Mouse (Mus musculus): ENCODE measurements around the gene Ckm. TPM values are rescaled to one million over a fixed set of nuclear protein-coding genes. Genes with fewer than 3 reads are reported as not detected.

Gene Ckm
- total and polyA plus RNA-seq, 3 experiments, result not detected

DNA sequence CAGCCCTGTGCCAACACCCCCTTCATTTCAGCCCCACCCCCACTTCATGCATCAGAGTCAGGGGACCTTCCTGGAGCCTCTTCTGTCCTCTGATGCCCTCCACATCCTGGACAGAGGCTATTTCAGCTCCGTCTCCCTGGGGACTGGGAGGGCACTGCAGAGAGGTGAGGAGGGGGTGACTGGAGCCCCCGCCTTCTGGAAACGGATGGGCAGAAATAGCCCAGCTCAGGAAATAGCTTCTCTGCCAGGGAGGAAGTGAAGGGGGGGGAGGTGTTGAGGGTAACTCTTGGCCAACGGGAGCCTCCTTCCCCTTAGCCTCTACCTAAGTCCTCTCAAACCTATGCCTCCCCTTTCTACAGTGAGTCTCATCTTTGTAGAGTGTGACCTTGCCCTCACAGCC is 67.8 kb downstream of the Ckm start:
- H3K4me1 ChIP-seq (ENCODE audit: control insufficient read depth in 1 of 2, insufficient read depth in 2 of 2, low read length in 2 of 2), result no peaks in the 10 kb centered on the region
- TF ChIP-seq CTCF (IDR thresholded peaks at IDR 0.05 in 2 of 3, conservative IDR thresholded peaks at IDR 0.05 in 1 of 3; ENCODE audit: control insufficient read depth in 1 of 3, insufficient read depth in 1 of 3, low read depth in 2 of 3, low read length in 3 of 3, poor library complexity in 1 of 3, severe bottlenecking in 1 of 3) (no peak), SMC3 (IDR thresholded peaks at IDR 0.05; ENCODE audit: low read depth, low read length) (no peak), TBP (IDR thresholded peaks at IDR 0.05; ENCODE audit: low read depth, low read length) (no peak), USF2 (IDR thresholded peaks at IDR 0.05; ENCODE audit: borderline replicate concordance in 1 of 2, insufficient read depth in 1 of 2, low read depth in 1 of 2, low read length in 2 of 2) (no peak), ZNF384 (IDR thresholded peaks at IDR 0.05; ENCODE audit: low read depth, low read length) (no peak), RCOR1 (IDR thresholded peaks at IDR 0.05; ENCODE audit: low read depth, low read length) (no peak), ZKSCAN1 (IDR thresholded peaks at IDR 0.05; ENCODE audit: low read depth, low read length) (no peak), ZMIZ1 (IDR thresholded peaks at IDR 0.05; ENCODE audit: low read depth, low read length) (no peak), JUND (IDR thresholded peaks at IDR 0.05; ENCODE audit: low read depth, low read length) (no peak), MYC (IDR thresholded peaks at IDR 0.05; ENCODE audit: low read depth, low read length) (no peak), ETS1 (IDR thresholded peaks at IDR 0.05; ENCODE audit: low read depth, low read length) (no peak), NELFE (IDR thresholded peaks at IDR 0.05; ENCODE audit: low read depth, low read length) (no peak), TCF12 (IDR thresholded peaks at IDR 0.05; ENCODE audit: low read depth, low read length) (no peak), MAFK (IDR thresholded peaks at IDR 0.05; ENCODE audit: borderline replicate concordance, low read depth, low read length) (no peak)
- H3K4me3 ChIP-seq (ENCODE audit: control insufficient read depth in 1 of 2, insufficient read depth in 1 of 2, low read depth in 2 of 2, low read length in 2 of 2), result no peak overlapping the region
- no peak overlapping the region for H3K27ac ChIP-seq (ENCODE audit: control insufficient read depth, low read depth, low read length)
- H3K79me2 ChIP-seq (ENCODE audit: control insufficient read depth, insufficient read depth, low read length, poor library complexity), result no peaks in the 10 kb centered on the region
- DNase-seq (ENCODE audit: low read depth, low spot score), result no peak
- no peaks in the 10 kb centered on the region for H3K9me3 ChIP-seq (replicated peaks; ENCODE audit: insufficient read depth, low read length)
- H3K9ac ChIP-seq (ENCODE audit: control insufficient read depth, low read depth, low read length, poor library complexity, severe bottlenecking), result no peak overlapping the region
- H3K36me3 ChIP-seq (ENCODE audit: control insufficient read depth in 1 of 2, insufficient read depth in 2 of 2, low read length in 2 of 2), result no peaks in the 10 kb centered on the region
- H3K27me3 ChIP-seq (ENCODE audit: control insufficient read depth in 1 of 2, insufficient read depth in 2 of 2, low read length in 2 of 2), result no peaks in the 10 kb centered on the region

Other genes with a start within 250 kb of the Ckm start
- 0.49 and 0.65 TPM in 2 replicates for gene Gipr, start 238.6 kb upstream of the Ckm start, total RNA-seq (2012; rRNA removed)
- gene Gipr, start 238.6 kb upstream of the Ckm start, polyA plus RNA-seq (2012; ENCODE audit: insufficient read depth in 1 of 2, insufficient read length in 2 of 2, low read depth in 1 of 2, low replicate concordance in 2 of 2, missing spikeins in 1 of 2), result 1 to 10 TPM in 1 of 2 experiments, not detected in 1; 2.1 TPM
- gene Eml2, start 228.4 kb upstream of the Ckm start, total RNA-seq (2012; rRNA removed), result 22.0 and 25.1 TPM in 2 replicates
- 10 to 100 TPM in 1 of 2 experiments, not detected in 1; 43.6 TPM for gene Eml2, start 228.4 kb upstream of the Ckm start, polyA plus RNA-seq (2012; ENCODE audit: insufficient read depth in 1 of 2, insufficient read length in 2 of 2, low read depth in 1 of 2, low replicate concordance in 2 of 2, missing spikeins in 1 of 2)
- 0.07 and 0.19 TPM in 2 replicates for gene Gpr4, start 192.2 kb upstream of the Ckm start, total RNA-seq (2012; rRNA removed)
- under 1 TPM in 1 of 2 experiments, not detected in 1; 0.15 TPM for gene Gpr4, start 192.2 kb upstream of the Ckm start, polyA plus RNA-seq (2012; ENCODE audit: insufficient read depth in 1 of 2, insufficient read length in 2 of 2, low read depth in 1 of 2, low replicate concordance in 2 of 2, missing spikeins in 1 of 2)
- 16.3 and 18.5 TPM in 2 replicates for gene Opa3, start 176.4 kb upstream of the Ckm start, total RNA-seq (2012; rRNA removed)
- 10 to 100 TPM; 37.2 to 85.4 TPM for gene Opa3, start 176.4 kb upstream of the Ckm start, polyA plus RNA-seq (2012; ENCODE audit: insufficient read depth in 1 of 2, insufficient read length in 2 of 2, low read depth in 1 of 2, low replicate concordance in 2 of 2, missing spikeins in 1 of 2)
- gene Vasp, start 133.0 kb upstream of the Ckm start, total RNA-seq (2012; rRNA removed), result 121 and 130 TPM in 2 replicates
- gene Vasp, start 133.0 kb upstream of the Ckm start, polyA plus RNA-seq (2012; ENCODE audit: insufficient read depth in 1 of 2, insufficient read length in 2 of 2, low read depth in 1 of 2, low replicate concordance in 2 of 2, missing spikeins in 1 of 2), result 100 to 1,000 TPM in 1 of 2 experiments, not detected in 1; 185 TPM
- not detected in 2 replicates for gene Ppm1n, start 124.7 kb upstream of the Ckm start, total RNA-seq (2012; rRNA removed)
- not detected for gene Ppm1n, start 124.7 kb upstream of the Ckm start, polyA plus RNA-seq (2012; ENCODE audit: insufficient read depth in 1 of 2, insufficient read length in 2 of 2, low read depth in 1 of 2, low replicate concordance in 2 of 2, missing spikeins in 1 of 2)
- gene Rtn2, start 122.2 kb upstream of the Ckm start, total RNA-seq (2012; rRNA removed), result 0.27 and 0.52 TPM in 2 replicates
- 1 to 10 TPM in 1 of 2 experiments, not detected in 1; 1.4 TPM for gene Rtn2, start 122.2 kb upstream of the Ckm start, polyA plus RNA-seq (2012; ENCODE audit: insufficient read depth in 1 of 2, insufficient read length in 2 of 2, low read depth in 1 of 2, low replicate concordance in 2 of 2, missing spikeins in 1 of 2)
- gene Fosb, start 94.7 kb upstream of the Ckm start, total RNA-seq (2012; rRNA removed), result 0.04 and 0.10 TPM in 2 replicates
- gene Fosb, start 94.7 kb upstream of the Ckm start, polyA plus RNA-seq (2012; ENCODE audit: insufficient read depth in 1 of 2, insufficient read length in 2 of 2, low read depth in 1 of 2, low replicate concordance in 2 of 2, missing spikeins in 1 of 2), result under 1 TPM in 1 of 2 experiments, not detected in 1; 0.49 TPM
- 22.2 and 25.9 TPM in 2 replicates for gene Ercc1, start 60.0 kb upstream of the Ckm start, total RNA-seq (2012; rRNA removed)
- gene Ercc1, start 60.0 kb upstream of the Ckm start, polyA plus RNA-seq (2012; ENCODE audit: insufficient read depth in 1 of 2, insufficient read length in 2 of 2, low read depth in 1 of 2, low replicate concordance in 2 of 2, missing spikeins in 1 of 2), result 10 to 100 TPM in 1 of 2 experiments, not detected in 1; 37.5 TPM
- 26.2 and 43.9 TPM in 2 replicates for gene Cd3eap, start 45.3 kb upstream of the Ckm start, total RNA-seq (2012; rRNA removed)
- gene Cd3eap, start 45.3 kb upstream of the Ckm start, polyA plus RNA-seq (2012; ENCODE audit: insufficient read depth in 1 of 2, insufficient read length in 2 of 2, low read depth in 1 of 2, low replicate concordance in 2 of 2, missing spikeins in 1 of 2), result 10 to 100 TPM in 1 of 2 experiments, not detected in 1; 49.8 TPM
- 1.0 and 1.5 TPM in 2 replicates for gene Ppp1r13l, start 45.0 kb upstream of the Ckm start, total RNA-seq (2012; rRNA removed)
- 10 to 100 TPM in 1 of 2 experiments, not detected in 1; 15.9 TPM for gene Ppp1r13l, start 45.0 kb upstream of the Ckm start, polyA plus RNA-seq (2012; ENCODE audit: insufficient read depth in 1 of 2, insufficient read length in 2 of 2, low read depth in 1 of 2, low replicate concordance in 2 of 2, missing spikeins in 1 of 2)
- 29.4 and 34.4 TPM in 2 replicates for gene Ercc2, start 22.8 kb upstream of the Ckm start, total RNA-seq (2012; rRNA removed)
- 10 to 100 TPM in 1 of 2 experiments, not detected in 1; 44.5 TPM for gene Ercc2, start 22.8 kb upstream of the Ckm start, polyA plus RNA-seq (2012; ENCODE audit: insufficient read depth in 1 of 2, insufficient read length in 2 of 2, low read depth in 1 of 2, low replicate concordance in 2 of 2, missing spikeins in 1 of 2)
- gene Klc3, start 672 bp upstream of the Ckm start, total RNA-seq (2012; rRNA removed), result 2.7 and 3.6 TPM in 2 replicates
- under 1 TPM in 1 of 2 experiments, not detected in 1; 0.42 TPM for gene Klc3, start 672 bp upstream of the Ckm start, polyA plus RNA-seq (2012; ENCODE audit: insufficient read depth in 1 of 2, insufficient read length in 2 of 2, low read depth in 1 of 2, low replicate concordance in 2 of 2, missing spikeins in 1 of 2)
- gene Mark4, start 54.0 kb downstream of the Ckm start, total RNA-seq (2012; rRNA removed), result 4.7 TPM in 2 replicates
- gene Mark4, start 54.0 kb downstream of the Ckm start, polyA plus RNA-seq (2012; ENCODE audit: insufficient read depth in 1 of 2, insufficient read length in 2 of 2, low read depth in 1 of 2, low replicate concordance in 2 of 2, missing spikeins in 1 of 2), result 10 to 100 TPM in 1 of 2 experiments, not detected in 1; 18.5 TPM
- gene Exoc3l2, start 58.6 kb downstream of the Ckm start, total RNA-seq (2012; rRNA removed), result 0.08 TPM in 1 of 2 replicates, not detected in the other
- gene Exoc3l2, start 58.6 kb downstream of the Ckm start, polyA plus RNA-seq (2012; ENCODE audit: insufficient read depth in 1 of 2, insufficient read length in 2 of 2, low read depth in 1 of 2, low replicate concordance in 2 of 2, missing spikeins in 1 of 2), result under 1 TPM in 1 of 2 experiments, not detected in 1; 0.08 TPM
- gene Bloc1s3, start 103.6 kb downstream of the Ckm start, total RNA-seq (2012; rRNA removed), result 5.5 and 6.1 TPM in 2 replicates
- gene Bloc1s3, start 103.6 kb downstream of the Ckm start, polyA plus RNA-seq (2012; ENCODE audit: insufficient read depth in 1 of 2, insufficient read length in 2 of 2, low read depth in 1 of 2, low replicate concordance in 2 of 2, missing spikeins in 1 of 2), result 1 to 10 TPM in 1 of 2 experiments, not detected in 1; 7.5 TPM
- 65.6 and 88.2 TPM in 2 replicates for gene Trappc6a, start 103.6 kb downstream of the Ckm start, total RNA-seq (2012; rRNA removed)
- 10 to 100 TPM in 1 of 2 experiments, not detected in 1; 82.8 TPM for gene Trappc6a, start 103.6 kb downstream of the Ckm start, polyA plus RNA-seq (2012; ENCODE audit: insufficient read depth in 1 of 2, insufficient read length in 2 of 2, low read depth in 1 of 2, low replicate concordance in 2 of 2, missing spikeins in 1 of 2)
- 0.07 and 0.35 TPM in 2 replicates for gene Nkpd1, start 113.1 kb downstream of the Ckm start, total RNA-seq (2012; rRNA removed)
- under 1 TPM in 1 of 2 experiments, not detected in 1; 0.33 TPM for gene Nkpd1, start 113.1 kb downstream of the Ckm start, polyA plus RNA-seq (2012; ENCODE audit: insufficient read depth in 1 of 2, insufficient read length in 2 of 2, low read depth in 1 of 2, low replicate concordance in 2 of 2, missing spikeins in 1 of 2)
- gene Ppp1r37, start 158.3 kb downstream of the Ckm start, total RNA-seq (2012; rRNA removed), result 10.0 and 13.6 TPM in 2 replicates
- 10 to 100 TPM in 1 of 2 experiments, not detected in 1; 29.0 TPM for gene Ppp1r37, start 158.3 kb downstream of the Ckm start, polyA plus RNA-seq (2012; ENCODE audit: insufficient read depth in 1 of 2, insufficient read length in 2 of 2, low read depth in 1 of 2, low replicate concordance in 2 of 2, missing spikeins in 1 of 2)
- gene Zfp296, start 172.5 kb downstream of the Ckm start, total RNA-seq (2012; rRNA removed), result 2.9 and 3.3 TPM in 2 replicates
- gene Zfp296, start 172.5 kb downstream of the Ckm start, polyA plus RNA-seq (2012; ENCODE audit: insufficient read depth in 1 of 2, insufficient read length in 2 of 2, low read depth in 1 of 2, low replicate concordance in 2 of 2, missing spikeins in 1 of 2), result 1 to 10 TPM in 1 of 2 experiments, not detected in 1; 7.8 TPM
- gene Gemin7, start 172.8 kb downstream of the Ckm start, total RNA-seq (2012; rRNA removed), result 49.6 and 58.0 TPM in 2 replicates
- 10 to 100 TPM in 1 of 2 experiments, not detected in 1; 78.7 TPM for gene Gemin7, start 172.8 kb downstream of the Ckm start, polyA plus RNA-seq (2012; ENCODE audit: insufficient read depth in 1 of 2, insufficient read length in 2 of 2, low read depth in 1 of 2, low replicate concordance in 2 of 2, missing spikeins in 1 of 2)
- 29.9 and 31.1 TPM in 2 replicates for gene Clasrp, start 199.7 kb downstream of the Ckm start, total RNA-seq (2012; rRNA removed)
- 10 to 100 TPM in 1 of 2 experiments, not detected in 1; 62.2 TPM for gene Clasrp, start 199.7 kb downstream of the Ckm start, polyA plus RNA-seq (2012; ENCODE audit: insufficient read depth in 1 of 2, insufficient read length in 2 of 2, low read depth in 1 of 2, low replicate concordance in 2 of 2, missing spikeins in 1 of 2)
- 4.6 and 6.2 TPM in 2 replicates for gene Relb, start 224.7 kb downstream of the Ckm start, total RNA-seq (2012; rRNA removed)
- 1 to 10 TPM in 1 of 2 experiments, not detected in 1; 7.7 TPM for gene Relb, start 224.7 kb downstream of the Ckm start, polyA plus RNA-seq (2012; ENCODE audit: insufficient read depth in 1 of 2, insufficient read length in 2 of 2, low read depth in 1 of 2, low replicate concordance in 2 of 2, missing spikeins in 1 of 2)